Mouse (Mus musculus) embryonic facial prominence, embryonic 14.5 days (tissue): Measurements from ENCODE around the gene Gpatch2l. TPM values are rescaled to one million over a fixed set of nuclear protein-coding genes. Genes with fewer than 3 reads are reported as not detected.

ENCODE experiments used
- ATAC-seq: fragments of 200-750 bp; cut with Nextera tagmentation; 2 replicates; pipeline ENCODE4 v1.8.0; 2017; ENCODE audit warnings: low read depth, moderate number of reproducible peaks, moderate TSS enrichment
- DNase-seq: peaks from one replicate; pipeline ENCODE4 v3.0.0-alpha.2; 2015; ENCODE audit warnings: low spot score
- H3K27ac ChIP-seq: fragments of 300-500 bp; sonication (generic); replicated peaks from 2 replicates; pipeline ENCODE4 v1.5.1; 2014; ENCODE audit warnings: low read depth, mild to moderate bottlenecking, low read length, moderate library complexity
- H3K27me3 ChIP-seq: fragments of 300-500 bp; sonication (generic); replicated peaks from 2 replicates; pipeline ENCODE4 v1.6.1; 2014; ENCODE audit warnings: low read length; ENCODE audit not compliant: control insufficient read depth, insufficient read depth
- H3K36me3 ChIP-seq: fragments of 300-500 bp; sonication (generic); 2 replicates; pipeline ENCODE4 v1.6.1; 2014; ENCODE audit warnings: low read length, mixed read lengths; ENCODE audit not compliant: control insufficient read depth, insufficient read depth
- H3K4me1 ChIP-seq: fragments of 300-500 bp; sonication (generic); 2 replicates; pipeline ENCODE4 v1.6.1; 2014; ENCODE audit warnings: antibody characterized with exemption, low read length; ENCODE audit not compliant: control insufficient read depth, insufficient read depth
- H3K4me2 ChIP-seq: fragments of 300-500 bp; sonication (generic); 2 replicates; pipeline ENCODE4 v1.6.1; 2014; ENCODE audit warnings: low read depth, mild to moderate bottlenecking, low read length, moderate library complexity, mixed read lengths
- H3K4me3 ChIP-seq: fragments of 300-500 bp; sonication (generic); 2 replicates; pipeline ENCODE4 v1.5.1; 2014; ENCODE audit warnings: low read depth, mild to moderate bottlenecking, low read length
- H3K9ac ChIP-seq: fragments of 300-500 bp; sonication (generic); 2 replicates; pipeline ENCODE4 v1.6.1; 2014; ENCODE audit warnings: low read depth, mild to moderate bottlenecking, low read length, moderate library complexity, mixed read lengths
- H3K9me3 ChIP-seq: fragments of 300-500 bp; sonication (generic); 2 replicates; pipeline ENCODE4 v1.6.1; 2016; ENCODE audit warnings: low read length; ENCODE audit not compliant: control insufficient read depth
- WGBS: fragments of 180-500 bp; shearing (Covaris S2); extraction: QIAGEN DNeasy Blood & Tissue Kit; methylation state at CpG from one replicate; pipeline ENCODE4 v1.1.7; 2014; 5-methylcytosine and 5-hydroxymethylcytosine counted together
- polyA plus RNA-seq: library from polyadenylated mRNA; unstranded; fragments of >200 nt; fragmentation: Nextera tagmentation; extraction: Ambion mirVana; gene quantifications from 2 replicates; pipeline ENCODE4 v1.2.1, GENCODE M21; 2014

Gpatch2l gene
- polyA plus RNA-seq, 1 experiment from 2014 or later = 14.9 TPM

- no peak overlapping the region for H3K9ac ChIP-seq
- DNase-seq (peak; percentile 34), ATAC-seq (no peak; the same call in 1 of the 2 replicates)
- H3K27me3 ChIP-seq = no peaks in the 10 kb centered on the region
- peaks cover 54% of the 10 kb centered on the region for H3K36me3 ChIP-seq
- H3K4me2 ChIP-seq = no peak overlapping the region
- WGBS = 62% methylated on average over 9 of the region's 9 CpGs
- H3K4me1 ChIP-seq = no peaks in the 10 kb centered on the region
- no peak overlapping the region for H3K4me3 ChIP-seq
- no peaks in the 10 kb centered on the region for H3K9me3 ChIP-seq
- H3K27ac ChIP-seq = no peak overlapping the region
Observed at GRCm38 (mm10) chr12:86271626-86272025, 30.0 kb downstream of the Gpatch2l start.

- Histone ChIP-seq H3K4me2 (no peak overlapping the region), H3K4me3 (no peak overlapping the region), H3K27me3 (no peaks in the 10 kb centered on the region), H3K9ac (no peak overlapping the region), H3K9me3 (no peaks in the 10 kb centered on the region), H3K27ac (no peak overlapping the region), H3K4me1 (no peaks in the 10 kb centered on the region), H3K36me3 (peaks cover 46% of the 10 kb centered on the region)
- DNase-seq = no peak
- 78% methylated on average over 2 of the region's 2 CpGs for WGBS
- no peak for ATAC-seq
Observed at GRCm38 (mm10) chr12:86274246-86274645, 32.6 kb downstream of the Gpatch2l start.

- H3K27ac ChIP-seq = no peak overlapping the region
- no peaks in the 10 kb centered on the region for H3K9me3 ChIP-seq
- peaks cover 35% of the 10 kb centered on the region for H3K36me3 ChIP-seq
- no peaks in the 10 kb centered on the region for H3K27me3 ChIP-seq
- H3K4me2 ChIP-seq = no peak overlapping the region
- no peak overlapping the region for H3K4me3 ChIP-seq
- DNase-seq = no peak
- WGBS = 89% methylated on average over 3 of the region's 3 CpGs
- H3K4me1 ChIP-seq = no peaks in the 10 kb centered on the region
- H3K9ac ChIP-seq = no peak overlapping the region
- ATAC-seq = no peak
Observed at GRCm38 (mm10) chr12:86275731-86276130, 34.1 kb downstream of the Gpatch2l start.

- Histone ChIP-seq H3K27ac (no peak overlapping the region), H3K4me1 (no peaks in the 10 kb centered on the region), H3K9ac (no peak overlapping the region), H3K9me3 (no peaks in the 10 kb centered on the region), H3K4me3 (no peak overlapping the region), H3K36me3 (peaks cover 27% of the 10 kb centered on the region), H3K27me3 (no peaks in the 10 kb centered on the region), H3K4me2 (no peak overlapping the region)
- no peak for ATAC-seq
- no peak for DNase-seq
- WGBS = 73% methylated on average over 2 of the region's 2 CpGs
Observed at GRCm38 (mm10) chr12:86276463-86276862, 34.8 kb downstream of the Gpatch2l start.

- H3K4me2 ChIP-seq = no peak overlapping the region
- H3K27me3 ChIP-seq = no peaks in the 10 kb centered on the region
- no peak overlapping the region for H3K4me3 ChIP-seq
- DNase-seq (no peak), ATAC-seq (no peak)
- H3K36me3 ChIP-seq = peaks cover 23% of the 10 kb centered on the region
- H3K4me1 ChIP-seq = no peaks in the 10 kb centered on the region
- H3K9ac ChIP-seq = no peak overlapping the region
- no peaks in the 10 kb centered on the region for H3K9me3 ChIP-seq
- no peak overlapping the region for H3K27ac ChIP-seq
- 74% methylated on average over 5 of the region's 5 CpGs for WGBS
Observed at GRCm38 (mm10) chr12:86276895-86277294, 35.2 kb downstream of the Gpatch2l start.

- Histone ChIP-seq H3K4me2 (no peak overlapping the region), H3K4me1 (no peaks in the 10 kb centered on the region), H3K9me3 (no peaks in the 10 kb centered on the region), H3K27me3 (no peaks in the 10 kb centered on the region), H3K36me3 (peaks cover 42% of the 10 kb centered on the region), H3K9ac (no peak overlapping the region), H3K27ac (no peak overlapping the region), H3K4me3 (no peak overlapping the region)
- 0 out of 2 replicates have a peak, but pooled peaks have one; percentile 26 for ATAC-seq
- 80% methylated on average over 10 of the region's 10 CpGs for WGBS
- DNase-seq = peak; percentile 26
Observed at GRCm38 (mm10) chr12:86280000-86280399, 38.3 kb downstream of the Gpatch2l start.

GRCm38 (mm10) chr12:86285704-86286103, 44.0 kb downstream of the Gpatch2l start:
- H3K4me3 ChIP-seq = no peak overlapping the region
- H3K27me3 ChIP-seq = no peaks in the 10 kb centered on the region
- H3K4me1 ChIP-seq = no peaks in the 10 kb centered on the region
- DNase-seq (no peak), ATAC-seq (no peak)
- no peak overlapping the region for H3K9ac ChIP-seq
- peaks cover 63% of the 10 kb centered on the region for H3K36me3 ChIP-seq
- no peak overlapping the region for H3K27ac ChIP-seq
- no peak overlapping the region for H3K4me2 ChIP-seq
- H3K9me3 ChIP-seq = no peaks in the 10 kb centered on the region
- WGBS = 85% methylated on average over 2 of the region's 2 CpGs

GRCm38 (mm10) chr12:86297450-86297849, 55.8 kb downstream of the Gpatch2l start:
- Histone ChIP-seq H3K36me3 (no peaks in the 10 kb centered on the region), H3K27ac (no peak overlapping the region), H3K4me1 (no peaks in the 10 kb centered on the region), H3K27me3 (no peaks in the 10 kb centered on the region), H3K4me3 (no peak overlapping the region), H3K4me2 (no peak overlapping the region), H3K9me3 (no peaks in the 10 kb centered on the region), H3K9ac (no peak overlapping the region)
- DNase-seq (no peak), ATAC-seq (no peak)
- 79% methylated on average over 10 of the region's 10 CpGs for WGBS

GRCm38 (mm10) chr12:86302973-86303372, 61.3 kb downstream of the Gpatch2l start:
- ATAC-seq (no peak), DNase-seq (no peak)
- Histone ChIP-seq H3K9ac (no peak overlapping the region), H3K27ac (no peak overlapping the region), H3K4me2 (no peak overlapping the region), H3K4me1 (no peaks in the 10 kb centered on the region), H3K27me3 (no peaks in the 10 kb centered on the region), H3K36me3 (no peaks in the 10 kb centered on the region), H3K9me3 (no peaks in the 10 kb centered on the region), H3K4me3 (no peak overlapping the region)
- WGBS = 89% methylated on average over 10 of the region's 10 CpGs
